8 mouse cellular contexts compared by ENCODE assay signal in the genomic region with DNA sequence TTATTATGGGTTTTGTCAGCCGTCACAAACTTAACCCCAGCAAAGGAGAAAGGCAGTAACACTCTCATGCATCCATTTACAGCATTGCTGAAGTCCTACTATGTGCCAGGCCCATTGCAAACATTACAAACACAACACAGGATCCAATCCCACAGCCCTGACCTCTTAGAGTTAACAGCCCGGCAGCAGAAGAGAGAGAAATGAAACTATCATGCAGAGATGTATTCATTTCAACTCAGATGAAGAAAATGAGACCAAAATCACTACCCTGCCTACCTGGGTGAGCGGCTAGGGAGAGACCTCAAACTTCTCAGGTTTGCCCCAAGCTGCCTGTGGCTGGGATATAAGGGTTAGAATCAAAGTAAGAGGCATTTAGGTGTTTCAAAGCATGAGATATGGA. TPM values are rescaled to one million over a fixed set of nuclear protein-coding genes. Genes with fewer than 3 reads are reported as not detected.
DNase-seq lines count a peak whose midpoint lies in the region; ATAC-seq and TF ChIP-seq lines count a peak whose summit lies in the region.

No protein-coding gene starts in this region.

- intact Hi-C loops in gastrocnemius, adult 2 months (cut with DNase I) = no loop called here
- intact Hi-C loops in gastrocnemius, postnatal 36 days (cut with DNase I) = no loop called here

- no peak for TF ChIP-seq CTCF in gastrocnemius, adult 2 months (IDR thresholded peaks at IDR 0.05)

- 66% methylated on average over 3 of the region's 3 CpGs for WGBS in midbrain, embryonic 10.5 days
- WGBS in midbrain, embryonic 11.5 days = 65% methylated on average over 3 of the region's 3 CpGs
- WGBS in hindbrain, embryonic 11.5 days = 58% methylated on average over 3 of the region's 3 CpGs

- H3K4me2 ChIP-seq in midbrain, embryonic 11.5 days = no peak overlapping the region
- no peak overlapping the region for H3K4me2 ChIP-seq in hindbrain, embryonic 11.5 days (replicated peaks; ENCODE audit: low read depth, low read length)

- H3K27me3 ChIP-seq in midbrain, embryonic 10.5 days (ENCODE audit: low read depth, poor library complexity, severe bottlenecking) = no peaks in the 10 kb centered on the region
- no peaks in the 10 kb centered on the region for H3K27me3 ChIP-seq in midbrain, embryonic 11.5 days (ENCODE audit: control insufficient read depth, insufficient read depth, low read length)
- no peaks in the 10 kb centered on the region for H3K27me3 ChIP-seq in hindbrain, embryonic 11.5 days (ENCODE audit: control insufficient read depth, insufficient read depth, low read length)

- no peak for DNase-seq in gastrocnemius, adult 2 months
- no peak for DNase-seq in gastrocnemius, postnatal 36 days
- DNase-seq in midbrain, embryonic 10.5 days (ENCODE audit: low spot score) = no peak
- no peak for DNase-seq in midbrain, embryonic 11.5 days (ENCODE audit: low spot score, missing footprints)
- no peak for DNase-seq in hindbrain, embryonic 11.5 days (ENCODE audit: low spot score)
- peak; percentile 45 for DNase-seq in naive thymus-derived CD4-positive, alpha-beta T cell, adult 2 months (ENCODE audit: low read depth)
- DNase-seq in adrenal gland, adult 8-10 months = no peak
- DNase-seq in cerebellum, postnatal 25 days = no peak

- peak overlapping the region; percentile 48 for H3K27ac ChIP-seq in gastrocnemius, adult 2 months
- H3K27ac ChIP-seq in midbrain, embryonic 10.5 days (replicated peaks) = peak overlapping the region; percentile 98
- no peak overlapping the region; the same call in 1 of the 2 replicates for H3K27ac ChIP-seq in midbrain, embryonic 11.5 days (ENCODE audit: low read depth, low read length)
- peak overlapping the region; percentile 36 for H3K27ac ChIP-seq in hindbrain, embryonic 11.5 days (ENCODE audit: low read depth, low read length)

- no peaks in the 10 kb centered on the region for H3K9me3 ChIP-seq in midbrain, embryonic 10.5 days (replicated peaks)
- H3K9me3 ChIP-seq in midbrain, embryonic 11.5 days (ENCODE audit: control insufficient read depth, low read length) = no peaks in the 10 kb centered on the region
- no peaks in the 10 kb centered on the region for H3K9me3 ChIP-seq in hindbrain, embryonic 11.5 days (ENCODE audit: control insufficient read depth, low read length)

- no peak overlapping the region for H3K9ac ChIP-seq in midbrain, embryonic 11.5 days (ENCODE audit: low read length)
- H3K9ac ChIP-seq in hindbrain, embryonic 11.5 days (ENCODE audit: low read depth, low read length) = no peak overlapping the region

- no peak overlapping the region for H3K4me3 ChIP-seq in gastrocnemius, adult 2 months
- H3K4me3 ChIP-seq in midbrain, embryonic 10.5 days = no peak overlapping the region
- no peak overlapping the region for H3K4me3 ChIP-seq in midbrain, embryonic 11.5 days (ENCODE audit: low read depth, low read length)
- H3K4me3 ChIP-seq in hindbrain, embryonic 11.5 days (ENCODE audit: low read depth, low read length) = no peak overlapping the region

- no peak for ATAC-seq in midbrain, embryonic 11.5 days (ENCODE audit: low FRiP score)
- ATAC-seq in hindbrain, embryonic 11.5 days (ENCODE audit: low FRiP score) = no peak

- H3K4me1 ChIP-seq in midbrain, embryonic 10.5 days = peaks cover 92% of the 10 kb centered on the region
- H3K4me1 ChIP-seq in midbrain, embryonic 11.5 days (ENCODE audit: control insufficient read depth, insufficient read depth, low read length) = peaks cover 71% of the 10 kb centered on the region
- peaks cover 41% of the 10 kb centered on the region for H3K4me1 ChIP-seq in hindbrain, embryonic 11.5 days (replicated peaks; ENCODE audit: control insufficient read depth, insufficient read depth, low read length)

- no peaks in the 10 kb centered on the region for H3K36me3 ChIP-seq in midbrain, embryonic 10.5 days
- no peaks in the 10 kb centered on the region for H3K36me3 ChIP-seq in midbrain, embryonic 11.5 days (ENCODE audit: control insufficient read depth, insufficient read depth, low read length)
- H3K36me3 ChIP-seq in hindbrain, embryonic 11.5 days (ENCODE audit: control insufficient read depth, insufficient read depth, low read length) = no peaks in the 10 kb centered on the region

RNA-seq across cellular contexts. Expression of a gene that starts 12.4 kb away (rescaled TPM):
- 10 to 100 TPM; 14.1 to 46.8 TPM for total RNA-seq in gastrocnemius, adult 2 months (2021)
- total RNA-seq in gastrocnemius, postnatal 36 days (2021) = 10 to 100 TPM; 31.5 to 54.9 TPM
- polyA plus RNA-seq in midbrain, embryonic 10.5 days (2016; fragmentation: Nextera tagmentation; extraction: Ambion mirVana) = 107 and 161 TPM in 2 replicates
- 150 and 153 TPM in 2 replicates for polyA plus RNA-seq in midbrain, embryonic 11.5 days (2014; fragmentation: Nextera tagmentation; extraction: Ambion mirVana)
- 107 and 108 TPM in 2 replicates for polyA plus RNA-seq in hindbrain, embryonic 11.5 days (2014; fragmentation: Nextera tagmentation; extraction: Ambion mirVana)
- 10 to 100 TPM; 28.1 to 56.5 (median 50.6) TPM for total RNA-seq in adrenal gland, adult 8-10 months (2022)

RNA-seq across cellular contexts. Expression of a gene that starts 29.5 kb away (rescaled TPM):
- total RNA-seq in gastrocnemius, adult 2 months (2021) = 100 to 1,000 TPM in 1 of 2 experiments, 10 to 100 TPM in 1; 53.6 to 322 TPM
- total RNA-seq in gastrocnemius, postnatal 36 days (2021) = 10 to 100 TPM; 80.2 to 86.9 TPM
- 2.8 and 6.5 TPM in 2 replicates for polyA plus RNA-seq in midbrain, embryonic 10.5 days (2016; fragmentation: Nextera tagmentation; extraction: Ambion mirVana)
- polyA plus RNA-seq in midbrain, embryonic 11.5 days (2014; fragmentation: Nextera tagmentation; extraction: Ambion mirVana) = 5.7 and 6.8 TPM in 2 replicates
- polyA plus RNA-seq in hindbrain, embryonic 11.5 days (2014; fragmentation: Nextera tagmentation; extraction: Ambion mirVana) = 7.0 and 10.1 TPM in 2 replicates
- total RNA-seq in adrenal gland, adult 8-10 months (2022) = 10 to 100 TPM in 1 of 4 experiments, 1 to 10 TPM in 3; 6.9 to 10.7 (median 7.7) TPM

RNA-seq across cellular contexts. Expression of a gene that starts 44.5 kb away (rescaled TPM):
- total RNA-seq in gastrocnemius, adult 2 months (2021) = not detected
- not detected for total RNA-seq in gastrocnemius, postnatal 36 days (2021)
- not detected in 2 replicates for polyA plus RNA-seq in midbrain, embryonic 10.5 days (2016; fragmentation: Nextera tagmentation; extraction: Ambion mirVana)
- not detected in 2 replicates for polyA plus RNA-seq in midbrain, embryonic 11.5 days (2014; fragmentation: Nextera tagmentation; extraction: Ambion mirVana)
- polyA plus RNA-seq in hindbrain, embryonic 11.5 days (2014; fragmentation: Nextera tagmentation; extraction: Ambion mirVana) = not detected in 2 replicates
- under 1 TPM in 1 of 4 experiments, not detected in 3; 0.28 TPM for total RNA-seq in adrenal gland, adult 8-10 months (2022)

Comparison
In these comparisons a context has a peak if more than half of its experiments do, and no peak if none do; other contexts are left out.
1. RNA of a gene that starts 29.5 kb away (total RNA-seq): 53.6 to 322 TPM in gastrocnemius, adult 2 months and 80.2 to 86.9 TPM in gastrocnemius, postnatal 36 days; 6.9 to 10.7 TPM in adrenal gland, adult 8-10 months; every median in the first group is over 4 times any median in the second.